Mouse (Mus musculus) neural tube, embryonic 13.5 days (tissue): ENCODE measurements around the gene D930048N14Rik. TPM values are rescaled to one million over a fixed set of nuclear protein-coding genes. Genes with fewer than 3 reads are reported as not detected.
"Not testable (repeated sequence)": the region's sequence is repeated elsewhere in the genome, so short reads cannot be mapped to it uniquely, and the experiment has no call there.

ENCODE experiments used
- ATAC-seq: fragments of 200-750 bp; cut with Nextera tagmentation; 2 replicates; pipeline ENCODE4 v1.8.0; 2017; ENCODE audit warnings: low read depth, mild to moderate bottlenecking, moderate TSS enrichment, moderate library complexity
- H3K27ac ChIP-seq: fragments of 300-500 bp; sonication (generic); replicated peaks from 2 replicates; pipeline ENCODE4 v1.5.1; 2015; ENCODE audit warnings: moderate library complexity, mild to moderate bottlenecking, inconsistent platforms
- H3K27me3 ChIP-seq: fragments of 300-500 bp; sonication (generic); 2 replicates; pipeline ENCODE4 v1.6.1; 2015; ENCODE audit warnings: mild to moderate bottlenecking, inconsistent platforms
- H3K36me3 ChIP-seq: fragments of 300-500 bp; sonication (generic); 2 replicates; pipeline ENCODE4 v1.6.1; 2015; ENCODE audit warnings: mild to moderate bottlenecking, inconsistent platforms
- H3K4me1 ChIP-seq: fragments of 300-500 bp; sonication (generic); replicated peaks from 2 replicates; pipeline ENCODE4 v1.6.1; 2015; ENCODE audit warnings: inconsistent platforms
- H3K4me2 ChIP-seq: fragments of 300-500 bp; sonication (generic); 2 replicates; pipeline ENCODE4 v1.6.1; 2015; ENCODE audit warnings: inconsistent platforms, mild to moderate bottlenecking, moderate library complexity
- H3K4me3 ChIP-seq: fragments of 300-500 bp; sonication (generic); 2 replicates; pipeline ENCODE4 v1.5.1; 2015; ENCODE audit warnings: mild to moderate bottlenecking, inconsistent platforms
- H3K9ac ChIP-seq: fragments of 300-500 bp; sonication (generic); 2 replicates; pipeline ENCODE4 v1.6.1; 2015; ENCODE audit warnings: moderate library complexity, mild to moderate bottlenecking, inconsistent platforms
- H3K9me3 ChIP-seq: fragments of 300-500 bp; sonication (generic); 2 replicates; pipeline ENCODE4 v1.6.1; 2016; ENCODE audit warnings: inconsistent platforms
- WGBS: fragments of 180-500 bp; shearing (Covaris S2); methylation state at CpG from one replicate; pipeline ENCODE4 v1.1.7; 2015; 5-methylcytosine and 5-hydroxymethylcytosine counted together
- polyA plus RNA-seq: library from polyadenylated mRNA; unstranded; fragments of >200 nt; fragmentation: Nextera tagmentation; extraction: Ambion mirVana; gene quantifications from 2 replicates; pipeline ENCODE4 v1.2.1, GENCODE M21; 2015

Gene D930048N14Rik
- polyA plus RNA-seq, 1 experiment from 2014 or later = 0.64 TPM

GRCm38 (mm10) chr11:51681976-51682374 lies 31.2 kb downstream of the D930048N14Rik start:
- Histone ChIP-seq H3K4me2 (no peak overlapping the region), H3K9me3 (no peaks in the 10 kb centered on the region), H3K4me3 (no peak overlapping the region), H3K4me1 (no peaks in the 10 kb centered on the region), H3K36me3 (peaks cover 13% of the 10 kb centered on the region; the same call in 1 of the 2 replicates), H3K27me3 (no peaks in the 10 kb centered on the region), H3K27ac (no peak overlapping the region), H3K9ac (no peak overlapping the region)
- ATAC-seq = no peak
- 47% methylated on average over 8 of the region's 8 CpGs for WGBS

DNA sequence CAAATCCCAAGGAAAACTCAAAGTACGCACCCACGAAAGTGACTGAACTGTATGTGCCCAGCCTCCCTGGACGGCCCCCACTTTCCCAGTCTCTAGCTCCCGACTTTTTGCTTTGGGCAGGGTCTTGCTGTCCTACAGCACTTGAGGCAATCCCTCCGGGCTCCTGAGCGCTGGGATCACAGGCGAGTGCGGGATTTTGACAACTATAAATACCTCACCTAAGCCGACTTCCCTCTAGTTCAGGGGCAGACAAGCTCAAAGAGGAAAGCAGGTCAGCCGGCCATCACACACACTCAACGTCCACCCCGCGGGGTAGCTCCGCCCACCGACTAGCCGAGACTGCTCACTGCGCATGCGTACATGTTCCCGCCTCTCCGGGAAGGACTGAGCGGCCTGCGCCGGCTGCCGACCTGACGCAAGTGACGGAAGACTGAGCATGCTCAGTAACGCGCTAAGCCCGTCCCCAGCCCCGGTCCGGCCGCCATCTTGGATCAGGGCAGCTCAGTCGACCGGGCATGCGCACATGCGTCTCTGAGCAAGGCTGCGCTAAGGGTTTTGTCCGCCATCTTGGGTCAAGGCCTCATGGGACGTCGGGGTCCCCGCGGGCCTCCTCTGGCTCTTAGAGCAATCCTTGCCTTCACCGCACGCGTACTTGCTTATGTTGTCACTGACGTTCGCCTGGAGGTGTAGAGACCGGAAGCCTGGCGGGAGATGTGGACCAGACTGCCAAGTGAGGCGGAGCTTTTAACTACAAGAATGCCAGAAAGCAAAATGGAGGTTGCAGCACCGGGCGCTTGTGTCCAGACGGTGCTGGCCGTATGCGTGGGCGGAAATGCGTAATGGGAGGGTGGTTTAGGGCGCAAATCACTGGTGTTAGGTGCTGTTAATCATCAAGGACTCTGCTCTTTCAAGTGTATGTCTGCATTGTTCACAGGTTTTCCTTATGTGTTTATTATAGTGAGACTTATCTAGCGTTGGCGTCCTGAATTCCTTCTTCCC lies 37.9 kb downstream of the D930048N14Rik start, which contains the start of gene 0610009B22Rik:
TSS of gene 0610009B22Rik (minus strand) at position 545 of the 999 bp plus-strand sequence.
- H3K27me3 ChIP-seq = no peaks in the 10 kb centered on the region
- peak within 1 kb of the TSS; percentile 81 for H3K4me2 ChIP-seq
- H3K4me1 ChIP-seq = peaks cover 15% of the 10 kb centered on the region
- WGBS = under 1% methylated on average over 60 of the region's 60 CpGs
- no peaks in the 10 kb centered on the region for H3K9me3 ChIP-seq
- H3K36me3 ChIP-seq = peaks cover 23% of the 10 kb centered on the region
- peak within 1 kb of the TSS; percentile 85 for H3K9ac ChIP-seq
- peak within 1 kb of the TSS; percentile 99 for H3K27ac ChIP-seq
- peak within 1 kb of the TSS; percentile 71 for H3K4me3 ChIP-seq
- peak; percentile 99 for ATAC-seq

GRCm38 (mm10) chr11:51689343-51689742 lies 38.6 kb downstream of the D930048N14Rik start:
- Histone ChIP-seq H3K9ac (peak overlapping the region; percentile 77), H3K4me1 (peaks cover 15% of the 10 kb centered on the region), H3K36me3 (peaks cover 23% of the 10 kb centered on the region), H3K27ac (peak overlapping the region; percentile 99), H3K9me3 (no peaks in the 10 kb centered on the region), H3K4me3 (peak overlapping the region; percentile 71), H3K4me2 (peak overlapping the region; percentile 81), H3K27me3 (no peaks in the 10 kb centered on the region)
- 22% methylated on average over 6 of the region's 6 CpGs for whole genome bisulfite sequencing
- no peak for ATAC-seq

DNA sequence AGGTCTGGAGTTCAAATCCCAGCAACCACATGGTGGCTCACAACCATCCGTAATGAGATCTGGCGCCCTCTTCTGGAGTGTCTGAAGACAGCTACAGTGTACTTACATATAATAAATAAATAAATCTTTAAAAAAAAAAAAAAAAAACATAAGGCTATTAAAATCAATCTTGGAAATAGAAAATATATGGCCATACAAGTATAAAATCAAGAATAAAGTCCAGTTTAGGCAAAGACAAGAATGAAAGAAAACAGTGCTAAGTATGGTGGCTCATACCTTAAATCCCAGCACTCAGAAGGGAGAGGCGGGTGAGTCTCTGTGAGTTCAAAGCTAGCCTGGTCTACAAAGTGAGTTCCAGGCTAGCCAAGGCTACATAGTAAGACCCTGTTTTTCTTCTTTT lies 39.8 kb downstream of the D930048N14Rik start:
- not testable (repeated sequence) for H3K9me3 ChIP-seq, H3K4me3 ChIP-seq, H3K27ac ChIP-seq, H3K27me3 ChIP-seq, H3K9ac ChIP-seq, H3K4me2 ChIP-seq, ATAC-seq
- WGBS = 77% methylated on average over 2 of the region's 3 CpGs
- peaks cover 19% of the 10 kb centered on the region for H3K36me3 ChIP-seq
- peaks cover 15% of the 10 kb centered on the region for H3K4me1 ChIP-seq

- 93% methylated on average over 3 of the region's 3 CpGs for WGBS
- peaks cover 50% of the 10 kb centered on the region for H3K36me3 ChIP-seq
- no peak for ATAC-seq
These were observed 44.2 kb downstream of the D930048N14Rik start for GRCm38 (mm10) chr11:51694984-51695383.

DNA sequence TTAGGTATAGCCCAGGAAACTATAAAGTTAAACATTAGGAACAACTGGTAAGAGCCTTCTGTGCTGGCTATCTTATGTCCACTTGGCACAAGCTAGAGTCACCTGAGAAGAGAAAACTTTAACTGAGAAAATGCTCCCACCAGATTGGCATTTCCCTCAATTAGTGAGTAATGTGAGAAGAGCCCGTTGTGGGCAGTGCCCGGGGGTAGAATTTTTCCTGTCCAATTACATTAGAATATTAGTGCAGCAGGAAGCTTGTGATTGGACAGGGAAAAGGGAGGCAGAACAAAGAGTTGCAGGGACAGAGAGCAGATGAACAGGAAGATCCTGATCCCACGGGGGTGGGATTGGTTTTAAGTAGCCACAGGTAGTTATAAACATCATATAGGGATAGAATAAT lies 52.1 kb downstream of the D930048N14Rik start:
- H3K4me3 ChIP-seq = no peak overlapping the region
- 72% methylated on average over 3 of the region's 3 CpGs for WGBS
- H3K9me3 ChIP-seq = no peaks in the 10 kb centered on the region
- H3K9ac ChIP-seq = no peak overlapping the region
- H3K4me1 ChIP-seq = no peaks in the 10 kb centered on the region
- ATAC-seq = no peak
- H3K27me3 ChIP-seq = no peaks in the 10 kb centered on the region
- no peak overlapping the region for H3K4me2 ChIP-seq
- H3K36me3 ChIP-seq = peaks cover 89% of the 10 kb centered on the region
- no peak overlapping the region for H3K27ac ChIP-seq

More at GRCm38 (mm10) chr11:51694984-51695383, 44.2 kb downstream of the D930048N14Rik start:
- H3K9me3 ChIP-seq = no peaks in the 10 kb centered on the region
- H3K4me1 ChIP-seq = no peaks in the 10 kb centered on the region
- no peak overlapping the region for H3K4me3 ChIP-seq
- no peak overlapping the region for H3K27ac ChIP-seq
- no peaks in the 10 kb centered on the region for H3K27me3 ChIP-seq
- no peak overlapping the region for H3K9ac ChIP-seq
- no peak overlapping the region for H3K4me2 ChIP-seq

- Histone ChIP-seq H3K4me1 (no peaks in the 10 kb centered on the region), H3K4me2 (no peak overlapping the region), H3K4me3 (no peak overlapping the region), H3K36me3 (peaks cover 90% of the 10 kb centered on the region), H3K27me3 (no peaks in the 10 kb centered on the region), H3K27ac (no peak overlapping the region), H3K9ac (no peak overlapping the region), H3K9me3 (no peaks in the 10 kb centered on the region)
- ATAC-seq = no peak
- 67% methylated on average over 10 of the region's 10 CpGs for WGBS
These were observed 52.7 kb downstream of the D930048N14Rik start for GRCm38 (mm10) chr11:51703379-51703998.

DNA sequence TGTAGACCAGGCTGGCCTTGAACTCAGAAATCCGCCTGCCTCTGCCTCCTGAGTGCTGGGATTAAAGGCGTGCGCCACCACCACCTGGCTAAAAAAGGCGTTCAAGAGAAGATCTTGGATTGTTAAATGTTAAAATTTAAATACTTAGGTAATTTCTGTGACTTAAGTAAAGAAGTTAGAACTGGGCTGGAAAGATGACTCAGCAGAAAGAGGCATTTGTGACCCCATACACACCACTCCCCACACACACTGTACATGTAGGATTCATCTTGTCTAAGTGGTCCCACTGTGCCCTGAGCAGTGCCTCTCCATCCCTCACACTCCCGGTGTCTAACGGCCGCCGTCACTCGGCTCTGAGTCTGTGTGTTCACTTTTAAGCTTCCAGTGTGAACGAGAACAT lies 55.7 kb downstream of the D930048N14Rik start:
- Histone ChIP-seq H3K4me1 (no peaks in the 10 kb centered on the region), H3K9ac (no peak overlapping the region), H3K4me3 (no peak overlapping the region), H3K9me3 (no peaks in the 10 kb centered on the region), H3K27ac (no peak overlapping the region), H3K27me3 (no peaks in the 10 kb centered on the region), H3K36me3 (peaks cover 87% of the 10 kb centered on the region), H3K4me2 (no peak overlapping the region)
- 96% methylated on average over 10 of the region's 10 CpGs for WGBS
- no peak for ATAC-seq

- no peak for ATAC-seq
These were observed 56.3 kb downstream of the D930048N14Rik start for GRCm38 (mm10) chr11:51707080-51707479.

More at GRCm38 (mm10) chr11:51707080-51707479, 56.3 kb downstream of the D930048N14Rik start:
- Histone ChIP-seq H3K4me2 (no peak overlapping the region), H3K36me3 (peaks cover 87% of the 10 kb centered on the region), H3K4me1 (no peaks in the 10 kb centered on the region), H3K9me3 (no peaks in the 10 kb centered on the region), H3K27me3 (no peaks in the 10 kb centered on the region), H3K4me3 (no peak overlapping the region), H3K27ac (no peak overlapping the region), H3K9ac (no peak overlapping the region)
- WGBS = 95% methylated on average over 13 of the region's 13 CpGs

Other genes starting within 250 kb of the D930048N14Rik start
- gene Phykpl, start 66.2 kb upstream of the D930048N14Rik start, polyA plus RNA-seq = 9.9 and 10.2 TPM in 2 replicates
- 421 and 434 TPM in 2 replicates for gene Hnrnpab, start 44.1 kb upstream of the D930048N14Rik start, polyA plus RNA-seq
- gene Nhp2, start 31.2 kb upstream of the D930048N14Rik start, polyA plus RNA-seq = 96.4 and 106 TPM in 2 replicates
- 71.8 and 74.5 TPM in 2 replicates for gene Rmnd5b, start 15.1 kb upstream of the D930048N14Rik start, polyA plus RNA-seq
- 14.1 and 15.2 TPM in 2 replicates for gene N4bp3, start 112 bp upstream of the D930048N14Rik start, polyA plus RNA-seq
- gene 0610009B22Rik, start 37.9 kb downstream of the D930048N14Rik start, polyA plus RNA-seq = 125 and 136 TPM in 2 replicates
- gene Sec24a, start 112.7 kb downstream of the D930048N14Rik start, polyA plus RNA-seq = 14.7 and 17.3 TPM in 2 replicates
- gene Sar1b, start 112.7 kb downstream of the D930048N14Rik start, polyA plus RNA-seq = 200 and 212 TPM in 2 replicates
- gene Jade2, start 206.7 kb downstream of the D930048N14Rik start, polyA plus RNA-seq = 0.33 and 0.46 TPM in 2 replicates